Mouse (Mus musculus) kidney, adult 9 months (tissue): ENCODE measurements around the gene Hoxc10.

Source experiments
- DNase-seq: peaks from one replicate; pipeline ENCODE4 v3.0.0; 2022

The Hoxc10 gene

GRCm38 (mm10) chr15:102966776-102967311 is at the start of gene Hoxc10:
Hoxc10 (plus strand) TSS chr15:102966796.
- DNase-seq, result no peak

- DNase-seq, result no peak
Measured at GRCm38 (mm10) chr15:102917972-102918572, 48.5 kb upstream of the Hoxc10 start.

- DNase-seq, result no peak
Measured at GRCm38 (mm10) chr15:102918611-102919265, 47.9 kb upstream of the Hoxc10 start.

- DNase-seq, result no peak
Measured at GRCm38 (mm10) chr15:102919336-102920180, 47.0 kb upstream of the Hoxc10 start.

GRCm38 (mm10) chr15:102920619-102921018 is 46.0 kb upstream of the Hoxc10 start:
- peak; percentile 63 for DNase-seq

- no peak for DNase-seq
Measured at GRCm38 (mm10) chr15:102921053-102922011, 45.3 kb upstream of the Hoxc10 start, which contains the start of gene Hoxc13. Hoxc13 (plus strand) TSS chr15:102921103.

- no peak for DNase-seq
Measured at GRCm38 (mm10) chr15:102922012-102922362, 44.6 kb upstream of the Hoxc10 start.

GRCm38 (mm10) chr15:102922636-102923500 is 43.7 kb upstream of the Hoxc10 start:
- DNase-seq, result no peak

GRCm38 (mm10) chr15:102927032-102927645 is 39.5 kb upstream of the Hoxc10 start:
- DNase-seq, result no peak

GRCm38 (mm10) chr15:102931706-102932358 is 34.8 kb upstream of the Hoxc10 start:
- no peak for DNase-seq

- DNase-seq, result no peak
Measured at GRCm38 (mm10) chr15:102934438-102934837, 32.2 kb upstream of the Hoxc10 start.

- no peak for DNase-seq
Measured at GRCm38 (mm10) chr15:102934897-102935296, 31.7 kb upstream of the Hoxc10 start.

GRCm38 (mm10) chr15:102936279-102936972 is 30.2 kb upstream of the Hoxc10 start, which contains the start of gene Hoxc12:
Hoxc12 (plus strand) TSS chr15:102936757.
- no peak for DNase-seq

- no peak for DNase-seq
Measured at GRCm38 (mm10) chr15:102937036-102937666, 29.4 kb upstream of the Hoxc10 start.

GRCm38 (mm10) chr15:102939256-102940155 is 27.1 kb upstream of the Hoxc10 start:
- no peak for DNase-seq

GRCm38 (mm10) chr15:102942739-102943467 is 23.7 kb upstream of the Hoxc10 start:
- no peak for DNase-seq

- DNase-seq, result no peak
Measured at GRCm38 (mm10) chr15:102943468-102943813, 23.2 kb upstream of the Hoxc10 start.
